Mouse (Mus musculus): ENCODE data around the gene Tmem253. TPM values are rescaled to one million over a fixed set of nuclear protein-coding genes. Genes with fewer than 3 reads are reported as not detected.
A peak's percentile ranks its signal among the peaks of the same experiment; 100 is the strongest.

Tmem253 gene
- 6.5 TPM in 1 of 2 replicates, not detected in the other for total RNA-seq (2015; ENCODE audit: low replicate concordance)
- 0.15 TPM in 1 of 2 replicates, not detected in the other for total RNA-seq (2017; ENCODE audit: low replicate concordance)

DNA sequence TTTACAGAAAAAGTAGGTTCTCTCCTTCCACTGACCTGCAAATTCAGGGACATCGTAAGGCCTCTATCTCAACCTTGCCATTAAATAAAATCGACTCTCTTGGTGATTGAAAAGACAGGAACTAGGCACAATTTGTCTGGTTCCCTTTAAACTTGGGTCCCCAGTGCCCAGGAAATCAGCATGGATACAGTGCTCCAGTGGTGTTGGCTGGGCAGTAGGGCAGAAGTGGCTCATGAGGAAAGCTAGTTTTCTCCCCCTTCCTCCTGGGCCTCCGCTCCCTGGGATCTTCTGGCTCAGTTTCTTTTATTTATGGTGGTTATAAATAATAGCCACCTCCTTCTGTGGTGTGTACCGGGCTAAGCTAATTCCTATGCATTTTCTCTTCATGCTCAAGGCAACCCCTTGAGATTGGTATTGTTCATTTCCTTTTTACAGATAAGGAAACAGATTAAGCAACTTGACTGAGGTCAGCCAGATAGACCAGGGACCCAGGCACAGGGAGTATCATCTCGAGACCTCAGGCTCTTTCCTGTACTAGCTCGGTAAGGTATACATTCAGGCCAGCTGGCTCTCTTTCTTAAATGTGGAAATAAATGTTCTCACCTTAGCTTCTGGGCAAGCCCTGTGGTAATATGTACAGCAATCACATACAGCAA, at the start of gene Tmem253:
TSS of gene Tmem253 (plus strand) at position 214 of the 656 bp plus-strand sequence.
- ATAC-seq (replicated peaks; ENCODE audit: low FRiP score, poor library complexity, severe bottlenecking): no peak

GRCm38 (mm10) chr14:51967400-51967799, 48.1 kb upstream of the Tmem253 start:
- no peak for ATAC-seq (replicated peaks; ENCODE audit: low FRiP score, poor library complexity, severe bottlenecking)

DNA sequence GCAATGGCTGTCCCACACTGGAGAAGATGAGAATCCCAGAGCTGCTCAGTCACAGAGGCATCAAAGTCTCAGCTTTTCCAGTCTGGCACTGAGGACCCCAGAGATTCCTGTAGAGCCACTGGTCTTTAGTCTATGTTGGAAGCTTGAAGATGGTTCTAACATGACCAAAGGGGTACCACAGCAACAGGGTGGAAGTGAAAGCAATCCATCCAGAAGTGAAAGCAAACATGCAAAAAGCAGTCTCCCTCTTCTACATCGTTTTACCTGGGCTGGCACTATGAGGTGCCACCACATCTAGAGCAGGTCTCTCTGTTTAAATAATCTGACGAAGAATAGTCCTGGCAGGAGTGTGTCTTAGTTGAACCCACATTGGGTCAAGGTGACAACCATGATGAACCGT, 36.2 kb upstream of the Tmem253 start:
- no peak for ATAC-seq (replicated peaks; ENCODE audit: low FRiP score, poor library complexity, severe bottlenecking)

- no peak for ATAC-seq (replicated peaks; ENCODE audit: low FRiP score, poor library complexity, severe bottlenecking)
These were observed 32.2 kb upstream of the Tmem253 start for GRCm38 (mm10) chr14:51983251-51983650.

DNA sequence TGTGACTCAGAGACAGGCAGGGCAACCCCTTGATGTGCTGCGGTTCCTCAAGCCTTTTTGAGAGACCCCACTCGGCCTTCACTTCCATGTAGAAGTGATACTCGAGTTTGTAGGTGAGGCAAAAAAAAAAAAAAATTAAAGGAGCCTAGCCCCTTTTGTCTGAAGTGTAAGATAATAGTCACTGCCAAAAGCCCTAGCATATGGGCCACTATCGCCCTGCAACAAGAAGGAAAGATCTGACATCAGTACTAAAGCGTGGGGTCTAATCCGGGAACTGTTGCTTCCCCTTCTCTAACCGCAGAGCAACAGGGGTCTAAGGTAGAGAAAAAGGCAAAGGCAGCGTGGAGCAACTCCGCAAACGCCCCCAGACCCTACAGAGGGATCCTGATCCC, 31.6 kb upstream of the Tmem253 start:
- no peak for ATAC-seq (replicated peaks; ENCODE audit: low FRiP score, poor library complexity, severe bottlenecking)

- ATAC-seq (replicated peaks; ENCODE audit: low FRiP score, poor library complexity, severe bottlenecking): peak; percentile 79
These were observed 30.9 kb upstream of the Tmem253 start, which contains the start of gene Arhgef40 for GRCm38 (mm10) chr14:51984247-51985231. Gene Arhgef40 (plus strand): TSS chr14:51984719.

GRCm38 (mm10) chr14:51985301-51986152, 29.9 kb upstream of the Tmem253 start:
- ATAC-seq (replicated peaks; ENCODE audit: low FRiP score, poor library complexity, severe bottlenecking): 0 out of 2 replicates have a peak, but pooled peaks have one; percentile 43

DNA sequence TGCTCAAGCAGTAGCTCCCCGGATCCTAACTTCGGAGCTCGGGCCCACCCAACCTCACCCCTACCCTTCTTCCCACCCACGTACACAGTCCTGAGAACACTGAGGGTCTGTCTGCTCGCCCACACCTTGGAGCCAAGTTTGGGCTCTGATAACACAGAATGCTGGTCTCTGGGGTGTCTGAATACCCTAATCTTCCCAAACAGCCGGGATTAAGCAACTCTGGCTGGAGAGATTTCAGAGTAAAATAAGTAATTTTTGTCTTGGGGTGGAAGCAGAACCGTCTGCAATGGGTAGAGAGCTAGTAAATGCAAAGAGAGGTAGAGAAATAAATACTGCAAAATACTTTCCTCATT, 29.3 kb upstream of the Tmem253 start:
- ATAC-seq (replicated peaks; ENCODE audit: low FRiP score, poor library complexity, severe bottlenecking): no peak; the same call in 1 of the 2 replicates

DNA sequence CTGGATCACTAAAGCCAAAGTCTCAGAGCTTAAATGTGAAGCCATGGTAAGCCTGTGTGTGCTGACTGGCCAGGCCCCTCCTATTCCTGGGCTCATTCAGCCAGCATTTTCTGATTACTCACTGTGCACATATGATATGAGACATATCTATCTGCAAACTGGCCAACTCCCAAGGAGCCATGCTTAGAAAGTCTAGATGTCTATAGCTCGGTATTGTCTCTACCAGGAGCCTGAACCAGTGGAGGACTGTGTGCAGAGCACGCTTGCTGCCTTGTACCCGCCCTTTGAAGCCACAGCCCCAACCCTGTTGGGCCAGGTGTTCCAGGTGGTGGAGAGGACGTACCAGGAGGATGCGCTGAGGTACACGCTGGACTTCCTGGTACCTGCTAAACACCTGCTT, 28.3 kb upstream of the Tmem253 start:
- peak; percentile 58 for ATAC-seq (replicated peaks; ENCODE audit: low FRiP score, poor library complexity, severe bottlenecking)

DNA sequence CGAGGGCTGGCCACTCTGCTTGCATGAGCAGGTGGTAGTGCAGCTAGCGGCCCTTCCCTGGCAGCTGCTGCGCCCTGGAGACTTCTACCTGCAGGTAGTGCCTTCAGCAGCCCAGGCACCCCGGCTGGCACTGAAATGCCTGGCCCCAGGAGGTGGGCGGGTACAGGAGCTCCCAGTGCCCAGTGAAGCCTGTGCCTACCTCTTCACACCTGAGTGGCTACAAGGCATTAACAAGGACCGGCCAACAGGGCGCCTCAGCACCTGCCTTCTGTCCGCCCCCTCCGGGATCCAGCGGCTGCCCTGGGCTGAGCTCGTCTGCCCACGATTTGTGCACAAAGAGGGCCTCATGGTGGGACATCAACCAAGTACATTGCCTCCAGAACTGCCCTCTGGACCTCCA, 26.7 kb upstream of the Tmem253 start:
- ATAC-seq (replicated peaks; ENCODE audit: low FRiP score, poor library complexity, severe bottlenecking): no peak

- ATAC-seq (replicated peaks; ENCODE audit: low FRiP score, poor library complexity, severe bottlenecking): no peak
These were observed 25.9 kb upstream of the Tmem253 start for GRCm38 (mm10) chr14:51989461-51989970.

DNA sequence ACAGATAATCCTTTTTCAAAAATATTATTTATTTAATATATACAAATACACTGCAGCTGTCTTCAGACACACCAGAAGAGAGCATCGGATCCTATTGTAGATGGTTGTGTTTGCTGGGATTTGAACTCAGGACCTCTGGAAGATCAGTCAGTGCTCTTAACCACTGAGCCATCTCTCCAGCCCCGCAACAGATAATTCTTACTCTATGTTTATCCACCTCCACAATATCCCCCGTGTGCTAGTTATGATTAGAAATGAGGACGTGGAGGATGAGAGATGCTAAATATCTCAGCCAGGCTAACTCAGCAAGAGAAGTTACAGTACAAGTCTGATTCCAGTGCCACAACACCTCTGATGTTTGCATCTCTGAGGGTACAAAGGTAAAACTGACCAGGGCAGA, 21.0 kb upstream of the Tmem253 start:
- no peak for ATAC-seq (replicated peaks; ENCODE audit: low FRiP score, poor library complexity, severe bottlenecking)

DNA sequence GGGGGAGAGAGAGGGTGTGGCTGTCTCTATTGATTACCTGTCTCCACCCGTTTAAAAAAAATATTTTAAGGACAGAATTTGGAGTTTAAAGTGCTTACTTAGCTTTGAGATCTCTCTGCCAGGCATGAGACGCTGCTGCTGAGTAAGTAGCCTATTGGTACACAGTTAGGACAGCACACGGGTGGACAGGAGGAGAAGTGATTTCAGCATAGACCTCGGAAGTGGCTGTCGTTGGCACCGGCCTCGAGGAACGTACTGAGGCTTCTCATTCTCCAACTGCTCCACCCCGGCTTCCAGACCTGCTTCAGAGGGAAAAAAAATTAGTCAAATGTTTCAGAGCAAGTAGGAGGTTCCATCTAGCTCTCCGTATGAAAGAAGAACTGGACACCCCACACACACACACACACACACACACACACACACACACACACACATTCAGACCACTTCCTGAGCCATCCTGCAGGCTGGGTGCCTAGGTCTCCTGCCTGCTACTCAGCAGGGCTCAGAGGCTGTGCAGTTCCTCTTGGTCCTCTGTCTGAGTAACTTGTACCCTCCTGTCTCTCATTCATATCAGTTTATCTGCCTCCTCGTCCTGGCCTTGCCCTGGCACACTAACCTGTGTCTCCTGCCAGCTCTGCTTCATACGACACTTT, 20.1 kb upstream of the Tmem253 start:
- no peak for ATAC-seq (replicated peaks; ENCODE audit: low FRiP score, poor library complexity, severe bottlenecking)

- 0 out of 2 replicates have a peak, but pooled peaks have one; percentile 48 for ATAC-seq (replicated peaks; ENCODE audit: low FRiP score, poor library complexity, severe bottlenecking)
These were observed 19.1 kb upstream of the Tmem253 start for GRCm38 (mm10) chr14:51996231-51996841.

GRCm38 (mm10) chr14:51996866-51997265, 18.6 kb upstream of the Tmem253 start:
- no peak for ATAC-seq (replicated peaks; ENCODE audit: low FRiP score, poor library complexity, severe bottlenecking)

DNA sequence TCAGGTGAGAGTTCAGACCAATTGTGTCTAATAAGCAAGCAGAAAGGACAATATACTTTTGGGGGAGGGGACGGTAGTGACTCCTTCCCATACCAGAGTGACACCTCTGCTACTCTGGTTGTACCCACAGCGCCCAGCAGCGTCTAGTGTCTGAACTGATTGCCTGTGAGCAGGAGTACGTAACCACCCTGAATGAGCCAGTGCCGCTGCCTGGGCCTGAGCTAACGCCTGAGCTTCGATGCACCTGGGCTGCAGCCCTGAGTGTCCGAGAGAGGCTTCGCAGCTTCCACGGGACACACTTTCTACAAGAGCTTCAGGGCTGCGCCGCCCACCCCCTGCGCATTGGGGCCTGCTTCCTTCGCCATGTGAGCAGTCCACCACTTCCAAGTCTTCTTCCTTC, 18.0 kb upstream of the Tmem253 start:
- no peak for ATAC-seq (replicated peaks; ENCODE audit: low FRiP score, poor library complexity, severe bottlenecking)

DNA sequence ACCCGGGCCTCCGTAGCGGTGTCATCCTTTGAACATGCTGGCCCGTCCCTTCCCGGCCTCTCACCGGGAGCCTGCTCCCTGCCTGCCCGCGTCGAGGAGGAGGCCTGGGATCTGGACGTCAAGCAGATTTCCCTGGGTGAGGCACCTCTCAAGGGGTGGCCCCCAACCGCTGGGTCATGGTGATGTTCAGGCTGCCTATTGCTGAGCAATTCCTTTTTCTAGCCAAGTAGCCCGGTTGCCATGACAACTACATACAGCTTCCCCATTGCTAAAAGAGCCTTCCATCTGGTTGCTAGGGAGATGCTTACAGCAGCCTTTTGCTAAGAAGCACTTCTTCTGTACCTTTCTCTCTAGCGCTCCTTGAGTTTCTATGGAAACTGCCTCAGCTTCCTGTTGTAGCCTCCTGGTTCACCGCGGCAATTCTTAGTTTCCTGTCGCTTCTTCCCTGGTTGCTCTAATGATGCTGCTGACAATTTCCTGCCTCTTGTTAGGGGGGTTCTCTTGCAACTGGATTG, 11.4 kb upstream of the Tmem253 start:
- no peak for ATAC-seq (replicated peaks; ENCODE audit: low FRiP score, poor library complexity, severe bottlenecking)

DNA sequence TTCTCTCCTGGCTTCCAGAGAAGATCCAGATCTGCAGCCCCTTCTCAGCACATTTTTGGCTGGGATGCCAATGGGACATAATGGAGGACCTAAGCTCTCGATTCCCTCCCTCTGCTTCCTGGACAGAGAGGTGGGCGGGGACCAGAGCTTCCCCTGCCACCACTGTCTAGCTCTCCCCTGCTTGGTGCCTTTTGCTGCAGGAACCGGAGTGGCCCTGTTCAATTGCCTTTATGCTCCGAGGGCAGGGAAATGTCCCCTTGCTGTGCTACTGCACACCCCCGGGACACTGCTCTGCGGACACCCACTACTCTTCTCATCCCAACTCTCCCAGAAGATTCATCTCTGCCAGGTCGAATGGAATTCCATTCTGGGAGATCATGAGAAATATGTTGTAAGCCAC, 10.3 kb upstream of the Tmem253 start:
- ATAC-seq (replicated peaks; ENCODE audit: low FRiP score, poor library complexity, severe bottlenecking): no peak

Data from erythroid progenitor cell, adult 5-6 weeks (primary cell).